Mouse (Mus musculus) kidney, postnatal 14 days (tissue): ENCODE results near the gene Ndufs2.
A peak's percentile ranks its signal among the peaks of the same experiment; 100 is the strongest.

ENCODE experiments used
- DNase-seq: peaks from one replicate; pipeline ENCODE4 v3.0.0; 2022; ENCODE audit warnings: mixed read lengths

The Ndufs2 gene

GRCm38 (mm10) chr1:171250680-171251593, at the start of gene Ndufs2:
Gene Ndufs2 (minus strand): TSS chr1:171251388.
- no peak for DNase-seq

- DNase-seq, result no peak
These were observed 47.0 kb upstream of the Ndufs2 start for GRCm38 (mm10) chr1:171298226-171298625.

- no peak for DNase-seq
These were observed 43.8 kb upstream of the Ndufs2 start for GRCm38 (mm10) chr1:171295063-171295402.

- peak; percentile 91 for DNase-seq
These were observed 43.3 kb upstream of the Ndufs2 start, which contains the start of gene Ufc1 for GRCm38 (mm10) chr1:171294298-171295062. Gene Ufc1 (minus strand): TSS chr1:171295024.

- DNase-seq, result peak; percentile 7
These were observed 42.7 kb upstream of the Ndufs2 start for GRCm38 (mm10) chr1:171293906-171294297.

- no peak for DNase-seq
These were observed 42.2 kb upstream of the Ndufs2 start for GRCm38 (mm10) chr1:171293351-171293750.

GRCm38 (mm10) chr1:171288328-171288727, 37.1 kb upstream of the Ndufs2 start:
- DNase-seq, result no peak

GRCm38 (mm10) chr1:171287136-171288081, 36.2 kb upstream of the Ndufs2 start, which contains the start of gene Usp21:
Gene Usp21 (minus strand): TSS chr1:171287991.
- peak; percentile 97 for DNase-seq

- peak; percentile 9 for DNase-seq
These were observed 35.3 kb upstream of the Ndufs2 start for GRCm38 (mm10) chr1:171286517-171286916.

- DNase-seq, result peak; percentile 28
These were observed 34.1 kb upstream of the Ndufs2 start for GRCm38 (mm10) chr1:171285096-171285892.

- peak; percentile 11 for DNase-seq
These were observed 33.3 kb upstream of the Ndufs2 start for GRCm38 (mm10) chr1:171284491-171284890.

- peak; percentile 3 for DNase-seq
These were observed 32.3 kb upstream of the Ndufs2 start for GRCm38 (mm10) chr1:171283188-171284160.

GRCm38 (mm10) chr1:171282086-171282805, 31.1 kb upstream of the Ndufs2 start:
- DNase-seq, result no peak

- DNase-seq, result peak; percentile 89
These were observed 30.3 kb upstream of the Ndufs2 start for GRCm38 (mm10) chr1:171281528-171281923.

GRCm38 (mm10) chr1:171280916-171281527, 29.8 kb upstream of the Ndufs2 start, which contains the start of gene Ppox:
Gene Ppox (minus strand): TSS chr1:171281186.
- peak; percentile 95 for DNase-seq

GRCm38 (mm10) chr1:171280250-171280915, 29.2 kb upstream of the Ndufs2 start:
- peak; percentile 59 for DNase-seq

GRCm38 (mm10) chr1:171279721-171280120, 28.5 kb upstream of the Ndufs2 start:
- DNase-seq, result no peak

GRCm38 (mm10) chr1:171279012-171279705, 28.0 kb upstream of the Ndufs2 start:
- no peak for DNase-seq
